Mouse (Mus musculus) heart, postnatal 0 days (tissue): Measurements from ENCODE around the gene Dbt.

ENCODE experiments used
- CTCF ChIP-seq: IDR thresholded peaks from 2 replicates; pipeline ENCODE4 v1.5.1; 2016; ENCODE audit warnings: antibody characterized with exemption, control low read depth, low read depth
- EP300 ChIP-seq: IDR thresholded peaks from 2 replicates; pipeline ENCODE4 v1.6.1; 2016; ENCODE audit warnings: antibody characterized with exemption, low read depth

DNA sequence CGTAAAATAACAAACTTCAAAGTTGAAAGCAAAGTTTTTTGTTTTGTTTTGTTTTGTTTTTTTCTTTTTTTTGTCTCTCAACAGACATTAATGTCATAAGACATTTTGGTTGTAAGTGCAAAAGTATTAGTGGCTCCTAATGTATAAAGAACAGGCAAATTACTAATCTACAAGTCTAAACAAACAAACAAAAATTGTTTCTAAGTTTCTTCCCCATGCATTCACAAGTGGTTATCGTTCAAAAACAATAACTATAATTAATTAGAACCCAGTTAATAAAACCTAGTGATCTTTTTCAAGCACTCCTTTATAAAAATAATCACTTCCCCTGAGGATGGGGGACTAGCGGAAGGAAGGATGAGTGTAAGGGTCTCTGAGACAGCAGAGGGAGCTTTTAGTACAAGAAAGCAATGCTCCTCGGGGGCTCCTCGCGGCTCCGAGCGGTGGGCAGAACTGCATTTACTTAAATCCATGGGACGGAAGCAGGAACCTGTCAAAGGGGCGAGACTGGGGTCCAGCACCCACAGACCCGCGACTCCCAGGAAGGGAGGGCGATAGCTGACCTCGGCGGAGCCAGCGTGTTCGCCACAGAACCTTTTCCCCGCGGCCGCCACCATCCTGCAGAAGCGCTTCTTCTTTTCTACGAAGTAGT is 81.3 kb downstream of the Dbt start:
- TF ChIP-seq CTCF (no peak), EP300 (no peak)
